Mouse (Mus musculus) midbrain, embryonic 15.5 days (tissue): ENCODE data around the gene Rin2. TPM values are rescaled to one million over a fixed set of nuclear protein-coding genes. Genes with fewer than 3 reads are reported as not detected.
"Not testable (repeated sequence)": the region's sequence is repeated elsewhere in the genome, so short reads cannot be mapped to it uniquely, and the experiment has no call there.

ENCODE experiments used
- ATAC-seq: fragments of 200-750 bp; cut with Nextera tagmentation; replicated peaks from 2 replicates; pipeline ENCODE4 v1.8.0; 2017; ENCODE audit warnings: moderate TSS enrichment
- H3K27ac ChIP-seq: fragments of 300-500 bp; sonication (generic); 2 replicates; pipeline ENCODE4 v1.5.1; 2015; ENCODE audit warnings: mild to moderate bottlenecking, inconsistent platforms
- H3K27me3 ChIP-seq: fragments of 300-500 bp; sonication (generic); replicated peaks from 2 replicates; pipeline ENCODE4 v1.6.1; 2015; ENCODE audit warnings: inconsistent platforms
- H3K36me3 ChIP-seq: fragments of 300-500 bp; sonication (generic); replicated peaks from 2 replicates; pipeline ENCODE4 v1.6.1; 2015; ENCODE audit warnings: inconsistent platforms
- H3K4me1 ChIP-seq: fragments of 300-500 bp; sonication (generic); 2 replicates; pipeline ENCODE4 v1.6.1; 2015; ENCODE audit warnings: inconsistent platforms
- H3K4me2 ChIP-seq: fragments of 300-500 bp; sonication (generic); 2 replicates; pipeline ENCODE4 v1.6.1; 2015; ENCODE audit warnings: inconsistent platforms, mild to moderate bottlenecking, moderate library complexity
- H3K4me3 ChIP-seq: fragments of 300-500 bp; sonication (generic); 2 replicates; pipeline ENCODE4 v1.5.1; 2015; ENCODE audit warnings: mild to moderate bottlenecking, inconsistent platforms
- H3K9ac ChIP-seq: fragments of 300-500 bp; sonication (generic); 2 replicates; pipeline ENCODE4 v1.6.1; 2015; ENCODE audit warnings: mild to moderate bottlenecking, inconsistent platforms
- H3K9me3 ChIP-seq: fragments of 300-500 bp; sonication (generic); 2 replicates; pipeline ENCODE4 v1.6.1; 2016; ENCODE audit warnings: inconsistent platforms
- WGBS: fragments of 180-500 bp; shearing (Covaris S2); methylation state at CpG from one replicate; pipeline ENCODE4 v1.1.7; 2015; ENCODE audit warnings: mixed read lengths; 5-methylcytosine and 5-hydroxymethylcytosine counted together
- polyA plus RNA-seq: library from polyadenylated mRNA; unstranded; fragments of >200 nt; fragmentation: Nextera tagmentation; extraction: Ambion mirVana; gene quantifications from 2 replicates; pipeline ENCODE4 v1.2.1, GENCODE M21; 2015

Gene Rin2
- polyA plus RNA-seq, 1 experiment from 2014 or later = 19.3 TPM

GRCm38 (mm10) chr2:145884913-145885785 lies 210.1 kb downstream of the Rin2 start:
- Histone ChIP-seq H3K4me3 (no peak overlapping the region), H3K9ac (no peak overlapping the region), H3K27ac (peak overlapping the region; percentile 36; the same call in 1 of the 2 replicates), H3K36me3 (0 out of 2 replicates have a peak, but pooled peaks cover 5% of the 10 kb centered on the region), H3K4me1 (0 out of 2 replicates have a peak, but pooled peaks cover 2% of the 10 kb centered on the region), H3K27me3 (no peaks in the 10 kb centered on the region), H3K4me2 (no peak overlapping the region), H3K9me3 (no peaks in the 10 kb centered on the region)
- ATAC-seq = no peak
- 76% methylated on average over 14 of the region's 14 CpGs for WGBS

GRCm38 (mm10) chr2:145887937-145888765 lies 213.1 kb downstream of the Rin2 start:
- no peak overlapping the region for H3K9ac ChIP-seq
- H3K9me3 ChIP-seq = no peaks in the 10 kb centered on the region
- no peak for ATAC-seq
- H3K4me1 ChIP-seq = 0 out of 2 replicates have a peak, but pooled peaks cover 2% of the 10 kb centered on the region
- 0 out of 2 replicates have a peak, but pooled peaks cover 5% of the 10 kb centered on the region for H3K36me3 ChIP-seq
- no peak overlapping the region for H3K27ac ChIP-seq
- no peaks in the 10 kb centered on the region for H3K27me3 ChIP-seq
- H3K4me2 ChIP-seq = no peak overlapping the region
- 74% methylated on average over 14 of the region's 14 CpGs for WGBS
- no peak overlapping the region for H3K4me3 ChIP-seq

- Histone ChIP-seq H3K4me1 (0 out of 2 replicates have a peak, but pooled peaks cover 2% of the 10 kb centered on the region), H3K9me3 (no peaks in the 10 kb centered on the region), H3K36me3 (0 out of 2 replicates have a peak, but pooled peaks cover 5% of the 10 kb centered on the region), H3K4me3 (no peak overlapping the region), H3K9ac (no peak overlapping the region), H3K4me2 (no peak overlapping the region), H3K27ac (no peak overlapping the region), H3K27me3 (no peaks in the 10 kb centered on the region)
- WGBS = 70% methylated on average over 6 of the region's 6 CpGs
- no peak for ATAC-seq
These were observed 213.9 kb downstream of the Rin2 start for GRCm38 (mm10) chr2:145888766-145889480.

- H3K36me3 ChIP-seq = 0 out of 2 replicates have a peak, but pooled peaks cover 5% of the 10 kb centered on the region
- H3K27me3 ChIP-seq = no peaks in the 10 kb centered on the region
- H3K27ac ChIP-seq = no peak overlapping the region
- 91% methylated on average over 2 of the region's 2 CpGs for WGBS
- H3K4me3 ChIP-seq = no peak overlapping the region
- ATAC-seq = no peak
- no peaks in the 10 kb centered on the region for H3K4me1 ChIP-seq
- no peaks in the 10 kb centered on the region for H3K9me3 ChIP-seq
- no peak overlapping the region for H3K9ac ChIP-seq
- H3K4me2 ChIP-seq = no peak overlapping the region
These were observed 215.6 kb downstream of the Rin2 start for GRCm38 (mm10) chr2:145890571-145890970.

- no peak overlapping the region for H3K27ac ChIP-seq
- no peaks in the 10 kb centered on the region for H3K27me3 ChIP-seq
- H3K4me1 ChIP-seq = no peaks in the 10 kb centered on the region
- no peak overlapping the region for H3K9ac ChIP-seq
- no peaks in the 10 kb centered on the region for H3K9me3 ChIP-seq
- ATAC-seq = no peak
- 97% methylated on average over 6 of the region's 6 CpGs for WGBS
- no peaks in the 10 kb centered on the region for H3K36me3 ChIP-seq
- no peak overlapping the region for H3K4me2 ChIP-seq
- no peak overlapping the region for H3K4me3 ChIP-seq
These were observed 218.7 kb downstream of the Rin2 start for GRCm38 (mm10) chr2:145893756-145894155.

GRCm38 (mm10) chr2:145898106-145898505 lies 223.1 kb downstream of the Rin2 start:
- ATAC-seq = no peak
- Histone ChIP-seq H3K4me1 (no peaks in the 10 kb centered on the region), H3K4me2 (no peak overlapping the region), H3K27ac (no peak overlapping the region), H3K9ac (no peak overlapping the region), H3K4me3 (no peak overlapping the region), H3K36me3 (no peaks in the 10 kb centered on the region), H3K9me3 (no peaks in the 10 kb centered on the region), H3K27me3 (no peaks in the 10 kb centered on the region)
- 82% methylated on average over 9 of the region's 9 CpGs for WGBS

GRCm38 (mm10) chr2:145900318-145900717 lies 225.3 kb downstream of the Rin2 start:
- not testable (repeated sequence) for H3K27me3 ChIP-seq, ATAC-seq, H3K36me3 ChIP-seq, H3K9me3 ChIP-seq, H3K4me2 ChIP-seq, H3K27ac ChIP-seq, H3K4me3 ChIP-seq, H3K9ac ChIP-seq
- WGBS = 84% methylated on average over 8 of the region's 8 CpGs
- H3K4me1 ChIP-seq = peaks cover 16% of the 10 kb centered on the region

GRCm38 (mm10) chr2:145901861-145902260 lies 226.8 kb downstream of the Rin2 start, which contains the start of gene Naa20:
Gene Naa20 (plus strand): TSS chr2:145902099.
- Histone ChIP-seq H3K4me1 (peaks cover 17% of the 10 kb centered on the region), H3K9ac (peak within 1 kb of the TSS; percentile 24; the same call in 1 of the 2 replicates), H3K4me3 (peak within 1 kb of the TSS; percentile 99), H3K36me3 (no peaks in the 10 kb centered on the region), H3K4me2 (peak within 1 kb of the TSS; percentile 55), H3K27me3 (no peaks in the 10 kb centered on the region), H3K9me3 (no peaks in the 10 kb centered on the region), H3K27ac (peak within 1 kb of the TSS; percentile 84)
- no peak for ATAC-seq
- 90% methylated on average over 6 of the region's 6 CpGs for WGBS

GRCm38 (mm10) chr2:145903061-145903901 lies 228.3 kb downstream of the Rin2 start:
- Histone ChIP-seq H3K4me2 (peak overlapping the region; percentile 55), H3K9ac (peak overlapping the region; percentile 95), H3K4me1 (peaks cover 17% of the 10 kb centered on the region), H3K27me3 (no peaks in the 10 kb centered on the region), H3K4me3 (peak overlapping the region; percentile 99), H3K36me3 (no peaks in the 10 kb centered on the region), H3K27ac (peak overlapping the region; percentile 84), H3K9me3 (no peaks in the 10 kb centered on the region)
- peak; percentile 98 for ATAC-seq
- under 1% methylated on average over 60 of the region's 68 CpGs for WGBS

- Histone ChIP-seq H3K9ac (peak overlapping the region; percentile 95; the same call in 1 of the 2 replicates), H3K27ac (no peak overlapping the region), H3K4me3 (peak overlapping the region; percentile 99), H3K4me2 (peak overlapping the region; percentile 55), H3K9me3 (no peaks in the 10 kb centered on the region), H3K36me3 (peaks cover 4% of the 10 kb centered on the region; the same call in 1 of the 2 replicates), H3K27me3 (no peaks in the 10 kb centered on the region), H3K4me1 (peaks cover 17% of the 10 kb centered on the region)
- 32% methylated on average over 12 of the region's 12 CpGs for WGBS
- ATAC-seq = no peak
These were observed 229.1 kb downstream of the Rin2 start for GRCm38 (mm10) chr2:145903983-145904616.
